Mouse (Mus musculus) ES-Bruce4 (cell line): ENCODE measurements around the gene Txn2. TPM values are rescaled to one million over a fixed set of nuclear protein-coding genes. Genes with fewer than 3 reads are reported as not detected.
A peak's percentile ranks its signal among the peaks of the same experiment; 100 is the strongest.

Experiments used
- H3K27ac ChIP-seq: 2 replicates; pipeline ENCODE4 v1.5.1; 2012; ENCODE audit warnings: low read length, inconsistent platforms; ENCODE audit not compliant: insufficient read depth
- H3K27me3 ChIP-seq: 2 replicates; pipeline ENCODE4 v1.6.1; 2012; ENCODE audit warnings: mild to moderate bottlenecking, low read length, inconsistent platforms; ENCODE audit not compliant: control insufficient read depth, poor library complexity, insufficient read depth, severe bottlenecking
- H3K36me3 ChIP-seq: 2 replicates; pipeline ENCODE4 v1.6.1; 2012; ENCODE audit warnings: inconsistent platforms, mild to moderate bottlenecking, low read length, moderate library complexity; ENCODE audit not compliant: control insufficient read depth, poor library complexity, insufficient read depth, severe bottlenecking
- H3K4me1 ChIP-seq: one replicate; pipeline ENCODE4 v1.8.1; 2011; ENCODE audit warnings: low read length; ENCODE audit not compliant: control insufficient read depth, insufficient read depth
- H3K4me3 ChIP-seq: 2 replicates; pipeline ENCODE4 v1.5.1; 2011; ENCODE audit warnings: low read depth, mild to moderate bottlenecking, low read length
- H3K9ac ChIP-seq: 2 replicates; pipeline ENCODE4 v1.6.1; 2012; ENCODE audit warnings: low read depth, mild to moderate bottlenecking, inconsistent platforms; ENCODE audit not compliant: poor library complexity, severe bottlenecking
- H3K9me3 ChIP-seq: replicated peaks from 2 replicates; pipeline ENCODE4 v1.6.1; 2012; ENCODE audit warnings: mild to moderate bottlenecking, low read length, inconsistent platforms; ENCODE audit not compliant: control insufficient read depth, poor library complexity, insufficient read depth, severe bottlenecking
- CTCF ChIP-seq: IDR thresholded peaks from one replicate; pipeline ENCODE4 v1.8.1; 2011; ENCODE audit warnings: low read depth, low read length
- EP300 ChIP-seq: IDR thresholded peaks from 2 replicates; pipeline ENCODE4 v1.6.1; 2011; ENCODE audit warnings: low read depth, low read length; ENCODE audit not compliant: insufficient read depth
- POLR2A ChIP-seq: IDR thresholded peaks from one replicate; pipeline ENCODE4 v1.8.1; 2011; ENCODE audit warnings: low read length; ENCODE audit not compliant: insufficient read depth
- polyA plus RNA-seq: library from polyadenylated mRNA; stranded (reverse); fragments of >200 nt; gene quantifications from 2 replicates; pipeline ENCODE4 v1.2.4, GENCODE M21; 2011; ENCODE audit warnings: low read depth; ENCODE audit not compliant: missing spikeins, insufficient read depth, insufficient read length

The Txn2 gene
- polyA plus RNA-seq, 1 experiment, result 167 TPM

- peaks cover 55% of the 10 kb centered on the region for H3K36me3 ChIP-seq
- no peak overlapping the region for H3K9ac ChIP-seq
- TF ChIP-seq CTCF, result no peak
- H3K27me3 ChIP-seq, result no peaks in the 10 kb centered on the region
- H3K9me3 ChIP-seq, result no peaks in the 10 kb centered on the region
- no peak overlapping the region for H3K4me3 ChIP-seq
- H3K27ac ChIP-seq, result no peak overlapping the region
- no peaks in the 10 kb centered on the region for H3K4me1 ChIP-seq
Measured at GRCm38 (mm10) chr15:77923267-77924035, 5.4 kb downstream of the Txn2 start.

GRCm38 (mm10) chr15:77922710-77923109 lies 6.1 kb downstream of the Txn2 start:
- H3K9me3 ChIP-seq, result no peaks in the 10 kb centered on the region
- H3K4me1 ChIP-seq, result no peaks in the 10 kb centered on the region
- H3K27ac ChIP-seq, result no peak overlapping the region
- no peak for TF ChIP-seq CTCF
- no peak for TF ChIP-seq POLR2A
- no peak for TF ChIP-seq EP300
- H3K36me3 ChIP-seq, result peaks cover 55% of the 10 kb centered on the region
- H3K9ac ChIP-seq, result no peak overlapping the region
- H3K27me3 ChIP-seq, result no peaks in the 10 kb centered on the region
- H3K4me3 ChIP-seq, result no peak overlapping the region

- Histone ChIP-seq H3K9ac (no peak overlapping the region), H3K27me3 (no peaks in the 10 kb centered on the region), H3K27ac (no peak overlapping the region), H3K4me1 (no peaks in the 10 kb centered on the region), H3K36me3 (peaks cover 45% of the 10 kb centered on the region), H3K4me3 (no peak overlapping the region), H3K9me3 (no peaks in the 10 kb centered on the region)
- no peak for TF ChIP-seq EP300
Measured at GRCm38 (mm10) chr15:77921636-77922035, 7.2 kb downstream of the Txn2 start.

GRCm38 (mm10) chr15:77920511-77921462 lies 8.0 kb downstream of the Txn2 start:
- TF ChIP-seq POLR2A (no peak), EP300 (no peak), CTCF (peak; percentile 19)
- Histone ChIP-seq H3K4me3 (no peak overlapping the region), H3K9ac (no peak overlapping the region), H3K9me3 (no peaks in the 10 kb centered on the region), H3K27ac (no peak overlapping the region), H3K4me1 (no peaks in the 10 kb centered on the region), H3K36me3 (peaks cover 38% of the 10 kb centered on the region), H3K27me3 (no peaks in the 10 kb centered on the region)

- no peak overlapping the region for H3K4me3 ChIP-seq
- H3K9ac ChIP-seq, result no peak overlapping the region
- H3K9me3 ChIP-seq, result no peaks in the 10 kb centered on the region
- H3K27ac ChIP-seq, result no peak overlapping the region
- H3K36me3 ChIP-seq, result peaks cover 31% of the 10 kb centered on the region
- no peaks in the 10 kb centered on the region for H3K27me3 ChIP-seq
- TF ChIP-seq POLR2A, result no peak
- TF ChIP-seq CTCF, result no peak
- no peak for TF ChIP-seq EP300
- no peaks in the 10 kb centered on the region for H3K4me1 ChIP-seq
Measured at GRCm38 (mm10) chr15:77919441-77919840, 9.4 kb downstream of the Txn2 start.

GRCm38 (mm10) chr15:77916851-77917544 lies 11.8 kb downstream of the Txn2 start:
- TF ChIP-seq CTCF, result peak; percentile 89
- TF ChIP-seq POLR2A, result no peak
- TF ChIP-seq EP300, result no peak
- no peaks in the 10 kb centered on the region for H3K27me3 ChIP-seq
- H3K9ac ChIP-seq, result no peak overlapping the region
- H3K27ac ChIP-seq, result no peak overlapping the region
- H3K36me3 ChIP-seq, result peaks cover 14% of the 10 kb centered on the region
- H3K4me3 ChIP-seq, result no peak overlapping the region
- no peaks in the 10 kb centered on the region for H3K9me3 ChIP-seq
- peaks cover 5% of the 10 kb centered on the region for H3K4me1 ChIP-seq
